In the genomic region with DNA sequence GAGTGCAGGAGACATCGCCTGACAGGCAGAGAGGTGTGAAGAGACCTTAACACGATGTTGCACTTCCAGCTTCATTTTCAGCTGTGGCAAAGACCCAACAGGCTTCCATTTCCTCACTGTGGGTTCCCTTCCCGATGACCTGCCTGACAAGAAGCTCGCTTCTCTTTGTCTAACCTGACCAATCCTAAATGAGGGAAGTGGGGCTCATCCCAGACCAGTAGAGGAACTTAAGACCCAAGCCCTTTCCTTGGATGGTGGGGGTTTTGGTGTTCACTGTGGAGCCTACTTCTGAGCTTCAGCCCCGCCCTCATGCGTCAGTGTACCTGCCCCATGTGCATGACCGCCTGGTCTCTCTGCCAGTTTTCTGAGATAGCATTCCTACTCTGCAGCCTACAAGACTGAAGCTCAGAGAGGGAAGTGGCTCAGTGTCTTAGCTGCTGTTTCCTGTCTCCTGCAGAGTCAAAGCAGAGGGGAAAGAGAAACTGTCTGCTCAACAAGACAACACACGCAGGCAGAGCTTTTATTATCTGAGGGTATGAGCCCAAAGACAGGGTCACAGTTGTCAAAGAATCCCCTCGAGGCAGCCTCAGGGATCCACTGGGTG, we compare ENCODE assay signal across 12 mouse cellular contexts. TPM values are rescaled to one million over a fixed set of nuclear protein-coding genes. Genes with fewer than 3 reads are reported as not detected.
DNase-seq lines count a peak whose midpoint lies in the region; ATAC-seq and TF ChIP-seq lines count a peak whose summit lies in the region.
"Had no signal": no experiment of that assay in that cellular context is flagged by ENCODE, and none has a peak within 500 bp of the region (broad histone marks: within the 10 kb centered on the region; RNA-seq: fewer than 3 reads in every experiment).

No protein-coding gene starts in this region.

- H3K4me1 ChIP-seq in hindbrain, postnatal 0 days (ENCODE audit: insufficient read depth, low read length) = no peaks in the 10 kb centered on the region
- H3K4me1 ChIP-seq in hindbrain, embryonic 12.5 days = peaks cover 6% of the 10 kb centered on the region; the same call in 1 of the 2 replicates
- H3K4me1 ChIP-seq in neural tube, embryonic 13.5 days (replicated peaks) = peaks cover 20% of the 10 kb centered on the region
- H3K4me1 ChIP-seq: liver, embryonic 13.5 days; midbrain, embryonic 15.5 days had no signal

- H3K36me3 ChIP-seq in hindbrain, postnatal 0 days (ENCODE audit: insufficient read depth, low read length) = no peaks in the 10 kb centered on the region
- H3K36me3 ChIP-seq in hindbrain, embryonic 12.5 days = no peaks in the 10 kb centered on the region
- no peaks in the 10 kb centered on the region for H3K36me3 ChIP-seq in neural tube, embryonic 13.5 days
- H3K36me3 ChIP-seq: liver, embryonic 13.5 days; midbrain, embryonic 15.5 days had no signal

- H3K27me3 ChIP-seq in hindbrain, postnatal 0 days (ENCODE audit: insufficient read depth, low read length) = no peaks in the 10 kb centered on the region
- no peaks in the 10 kb centered on the region for H3K27me3 ChIP-seq in hindbrain, embryonic 12.5 days
- H3K27me3 ChIP-seq in neural tube, embryonic 13.5 days = no peaks in the 10 kb centered on the region
- H3K27me3 ChIP-seq: liver, embryonic 13.5 days; midbrain, embryonic 15.5 days had no signal

- no peak overlapping the region for H3K4me2 ChIP-seq in hindbrain, postnatal 0 days (ENCODE audit: low read depth, low read length)
- no peak overlapping the region for H3K4me2 ChIP-seq in hindbrain, embryonic 12.5 days (replicated peaks)
- H3K4me2 ChIP-seq in neural tube, embryonic 13.5 days = no peak overlapping the region
- H3K4me2 ChIP-seq: liver, embryonic 13.5 days; midbrain, embryonic 15.5 days had no signal

- H3K9me3 ChIP-seq in hindbrain, postnatal 0 days (ENCODE audit: low read length) = no peaks in the 10 kb centered on the region
- H3K9me3 ChIP-seq in hindbrain, embryonic 12.5 days (replicated peaks) = no peaks in the 10 kb centered on the region
- H3K9me3 ChIP-seq in neural tube, embryonic 13.5 days = no peaks in the 10 kb centered on the region
- H3K9me3 ChIP-seq: liver, embryonic 13.5 days; midbrain, embryonic 15.5 days had no signal

- WGBS in hindbrain, postnatal 0 days = 78% methylated on average over 9 of the region's 9 CpGs
- WGBS in hindbrain, embryonic 12.5 days = 81% methylated on average over 9 of the region's 9 CpGs
- WGBS in neural tube, embryonic 13.5 days = 81% methylated on average over 9 of the region's 9 CpGs

- DNase-seq in hindbrain, postnatal 0 days (ENCODE audit: low spot score) = no peak
- no peak for DNase-seq in neural tube, embryonic 10.5 days (ENCODE audit: extremely low spot score, low spot score)
- no peak for DNase-seq in spleen, adult 12 weeks (ENCODE audit: low spot score)
- DNase-seq: embryo, embryonic 11 days; liver, embryonic 13.5 days had no signal

- H3K27ac ChIP-seq in hindbrain, postnatal 0 days = no peak overlapping the region
- H3K27ac ChIP-seq in hindbrain, embryonic 12.5 days = no peak overlapping the region
- H3K27ac ChIP-seq in neural tube, embryonic 13.5 days (replicated peaks) = 0 out of 2 replicates have a peak overlapping the region, but pooled peaks have one; percentile 28
- H3K27ac ChIP-seq: liver, embryonic 13.5 days; midbrain, embryonic 15.5 days had no signal

- 0 out of 2 replicates have a peak, but pooled peaks have one; percentile 43 for ATAC-seq in hindbrain, postnatal 0 days
- no peak for ATAC-seq in hindbrain, embryonic 12.5 days (ENCODE audit: low FRiP score)
- ATAC-seq in neural tube, embryonic 13.5 days (ENCODE audit: low read depth) = no peak
- ATAC-seq in megakaryocyte, adult 5-6 weeks (ENCODE audit: poor library complexity, severe bottlenecking) = peak; percentile 80
- no peak for ATAC-seq in megakaryocyte-erythroid progenitor cell, adult 5-6 weeks (replicated peaks; ENCODE audit: low FRiP score, low TSS enrichment, poor library complexity, severe bottlenecking)
- ATAC-seq: inflammation-experienced regulatory T-cells, adult 6 months; midbrain, embryonic 15.5 days had no signal

- no peak for TF ChIP-seq CTCF in hindbrain, postnatal 0 days (IDR thresholded peaks at IDR 0.05; ENCODE audit: low read depth)

- H3K9ac ChIP-seq in hindbrain, postnatal 0 days (replicated peaks; ENCODE audit: low read length) = no peak overlapping the region
- H3K9ac ChIP-seq in hindbrain, embryonic 12.5 days = no peak overlapping the region
- H3K9ac ChIP-seq in neural tube, embryonic 13.5 days = no peak overlapping the region
- H3K9ac ChIP-seq: liver, embryonic 13.5 days; midbrain, embryonic 15.5 days had no signal

- H3K4me3 ChIP-seq in hindbrain, postnatal 0 days (ENCODE audit: low read length) = no peak overlapping the region
- no peak overlapping the region for H3K4me3 ChIP-seq in hindbrain, embryonic 12.5 days
- no peak overlapping the region for H3K4me3 ChIP-seq in neural tube, embryonic 13.5 days
- H3K4me3 ChIP-seq: liver, embryonic 13.5 days; midbrain, embryonic 15.5 days had no signal

RNA-seq across cellular contexts. Expression of gene Tmem30c, which starts 8.9 kb away (rescaled TPM):
- 0.73 TPM in 1 of 2 replicates, not detected in the other for total RNA-seq in hindbrain, postnatal 0 days (2014; rRNA removed)
- polyA plus RNA-seq in hindbrain, postnatal 0 days (2015; fragmentation: Nextera tagmentation; extraction: Ambion mirVana) = 0.14 and 0.24 TPM in 2 replicates
- polyA plus RNA-seq in hindbrain, embryonic 12.5 days (2016; fragmentation: Nextera tagmentation; extraction: Ambion mirVana) = 0.08 TPM in 1 of 2 replicates, not detected in the other
- 0.22 and 0.41 TPM in 2 replicates for polyA plus RNA-seq in neural tube, embryonic 13.5 days (2015; fragmentation: Nextera tagmentation; extraction: Ambion mirVana)
- not detected in 2 replicates for total RNA-seq in megakaryocyte, adult 5-6 weeks (2015)
- not detected in 2 replicates for total RNA-seq in megakaryocyte, adult 5-6 weeks (2017)
- total RNA-seq in megakaryocyte-erythroid progenitor cell, adult 5-6 weeks (2014; fragmentation: Nextera tagmentation) = 0.31 TPM in 1 of 2 replicates, not detected in the other
- total RNA-seq in megakaryocyte-erythroid progenitor cell, adult 5-6 weeks (2017) = not detected in 2 replicates
- total RNA-seq: gastrocnemius, postnatal 4 days had no signal
- polyA plus RNA-seq: liver, embryonic 13.5 days had no signal

RNA-seq across cellular contexts. Expression of gene Filip1l, which starts 51.3 kb away (rescaled TPM):
- total RNA-seq in hindbrain, postnatal 0 days (2014; rRNA removed) = 0.86 and 1.0 TPM in 2 replicates
- polyA plus RNA-seq in hindbrain, postnatal 0 days (2015; fragmentation: Nextera tagmentation; extraction: Ambion mirVana) = 1.8 and 2.1 TPM in 2 replicates
- 8.5 and 9.8 TPM in 2 replicates for polyA plus RNA-seq in hindbrain, embryonic 12.5 days (2016; fragmentation: Nextera tagmentation; extraction: Ambion mirVana)
- 4.2 and 4.7 TPM in 2 replicates for polyA plus RNA-seq in neural tube, embryonic 13.5 days (2015; fragmentation: Nextera tagmentation; extraction: Ambion mirVana)
- total RNA-seq in megakaryocyte, adult 5-6 weeks (2015) = 64.5 and 68.7 TPM in 2 replicates
- total RNA-seq in megakaryocyte, adult 5-6 weeks (2017) = 36.3 and 45.5 TPM in 2 replicates
- 0.52 and 2.0 TPM in 2 replicates for total RNA-seq in megakaryocyte-erythroid progenitor cell, adult 5-6 weeks (2014; fragmentation: Nextera tagmentation)
- 0.30 and 0.89 TPM in 2 replicates for total RNA-seq in megakaryocyte-erythroid progenitor cell, adult 5-6 weeks (2017)

Comparison
In these comparisons a context has a peak if more than half of its experiments do, and no peak if none do; other contexts are left out.
1. ATAC-seq: peak in hindbrain, postnatal 0 days (single experiment) and megakaryocyte, adult 5-6 weeks (single experiment); none in hindbrain, embryonic 12.5 days (single experiment), neural tube, embryonic 13.5 days (single experiment) and megakaryocyte-erythroid progenitor cell, adult 5-6 weeks (single experiment).
2. RNA of gene Filip1l, which starts 51.3 kb away (total RNA-seq): 36.3 to 68.7 TPM in megakaryocyte, adult 5-6 weeks; 0.86 to 1.0 TPM in hindbrain, postnatal 0 days and 0.30 to 2.0 TPM in megakaryocyte-erythroid progenitor cell, adult 5-6 weeks; every median in the first group is over 10 times any median in the second.